Mouse (Mus musculus): ENCODE data around the gene Sema7a. TPM values are rescaled to one million over a fixed set of nuclear protein-coding genes. Genes with fewer than 3 reads are reported as not detected.

Gene Sema7a
- polyA plus RNA-seq, 1 experiment = 6.5 TPM

GRCm38 (mm10) chr9:57948333-57948931, 8.5 kb downstream of the Sema7a start:
- Histone ChIP-seq H3K27ac (ENCODE audit: insufficient read depth, low read length) (no peak overlapping the region), H3K4me1 (ENCODE audit: control insufficient read depth, insufficient read depth, low read length) (no peaks in the 10 kb centered on the region), H3K4me3 (ENCODE audit: insufficient read depth, low read length) (no peak overlapping the region)
- no peak for TF ChIP-seq CTCF (IDR thresholded peaks at IDR 0.05; ENCODE audit: borderline replicate concordance, insufficient read depth, low read length)
- TF ChIP-seq POLR2A (IDR thresholded peaks at IDR 0.05; ENCODE audit: low read depth, low read length) = no peak

- no peak overlapping the region for H3K27ac ChIP-seq (ENCODE audit: insufficient read depth, low read length)
- no peak overlapping the region for H3K4me3 ChIP-seq (ENCODE audit: insufficient read depth, low read length)
- TF ChIP-seq CTCF (IDR thresholded peaks at IDR 0.05; ENCODE audit: borderline replicate concordance, insufficient read depth, low read length) (no peak), POLR2A (IDR thresholded peaks at IDR 0.05; ENCODE audit: low read depth, low read length) (no peak)
- H3K4me1 ChIP-seq (ENCODE audit: control insufficient read depth, insufficient read depth, low read length) = no peaks in the 10 kb centered on the region
Measured at GRCm38 (mm10) chr9:57949102-57949704, 9.3 kb downstream of the Sema7a start.

- H3K4me3 ChIP-seq (ENCODE audit: insufficient read depth, low read length) = no peak overlapping the region
- H3K27ac ChIP-seq (ENCODE audit: insufficient read depth, low read length) = no peak overlapping the region
- TF ChIP-seq POLR2A (IDR thresholded peaks at IDR 0.05; ENCODE audit: low read depth, low read length) (no peak), CTCF (IDR thresholded peaks at IDR 0.05; ENCODE audit: borderline replicate concordance, insufficient read depth, low read length) (no peak)
- no peaks in the 10 kb centered on the region for H3K4me1 ChIP-seq (ENCODE audit: control insufficient read depth, insufficient read depth, low read length)
Measured at GRCm38 (mm10) chr9:57949879-57950278, 10.0 kb downstream of the Sema7a start.

- no peaks in the 10 kb centered on the region for H3K4me1 ChIP-seq (ENCODE audit: control insufficient read depth, insufficient read depth, low read length)
- no peak overlapping the region for H3K4me3 ChIP-seq (ENCODE audit: insufficient read depth, low read length)
- TF ChIP-seq CTCF (IDR thresholded peaks at IDR 0.05; ENCODE audit: borderline replicate concordance, insufficient read depth, low read length) (no peak), POLR2A (IDR thresholded peaks at IDR 0.05; ENCODE audit: low read depth, low read length) (no peak)
- no peak overlapping the region for H3K27ac ChIP-seq (ENCODE audit: insufficient read depth, low read length)
Measured at GRCm38 (mm10) chr9:57950519-57950918, 10.6 kb downstream of the Sema7a start.

GRCm38 (mm10) chr9:57951993-57952392, 12.1 kb downstream of the Sema7a start:
- Histone ChIP-seq H3K4me3 (ENCODE audit: insufficient read depth, low read length) (no peak overlapping the region), H3K4me1 (ENCODE audit: control insufficient read depth, insufficient read depth, low read length) (no peaks in the 10 kb centered on the region), H3K27ac (ENCODE audit: insufficient read depth, low read length) (no peak overlapping the region)
- no peak for TF ChIP-seq POLR2A (IDR thresholded peaks at IDR 0.05; ENCODE audit: low read depth, low read length)
- TF ChIP-seq CTCF (IDR thresholded peaks at IDR 0.05; ENCODE audit: borderline replicate concordance, insufficient read depth, low read length) = no peak

- no peak for TF ChIP-seq CTCF (IDR thresholded peaks at IDR 0.05; ENCODE audit: borderline replicate concordance, insufficient read depth, low read length)
- TF ChIP-seq POLR2A (IDR thresholded peaks at IDR 0.05; ENCODE audit: low read depth, low read length) = no peak
- H3K27ac ChIP-seq (ENCODE audit: insufficient read depth, low read length) = no peak overlapping the region
- no peaks in the 10 kb centered on the region for H3K4me1 ChIP-seq (ENCODE audit: control insufficient read depth, insufficient read depth, low read length)
- H3K4me3 ChIP-seq (ENCODE audit: insufficient read depth, low read length) = no peak overlapping the region
Measured at GRCm38 (mm10) chr9:57954962-57955744, 15.2 kb downstream of the Sema7a start.

GRCm38 (mm10) chr9:57955764-57956163, 15.9 kb downstream of the Sema7a start:
- no peak overlapping the region for H3K4me3 ChIP-seq (ENCODE audit: insufficient read depth, low read length)
- no peak overlapping the region for H3K27ac ChIP-seq (ENCODE audit: insufficient read depth, low read length)
- TF ChIP-seq POLR2A (IDR thresholded peaks at IDR 0.05; ENCODE audit: low read depth, low read length) (no peak), CTCF (IDR thresholded peaks at IDR 0.05; ENCODE audit: borderline replicate concordance, insufficient read depth, low read length) (no peak)
- H3K4me1 ChIP-seq (ENCODE audit: control insufficient read depth, insufficient read depth, low read length) = no peaks in the 10 kb centered on the region

GRCm38 (mm10) chr9:57956196-57956837, 16.4 kb downstream of the Sema7a start:
- Histone ChIP-seq H3K4me3 (ENCODE audit: insufficient read depth, low read length) (no peak overlapping the region), H3K4me1 (ENCODE audit: control insufficient read depth, insufficient read depth, low read length) (no peaks in the 10 kb centered on the region), H3K27ac (ENCODE audit: insufficient read depth, low read length) (no peak overlapping the region)
- TF ChIP-seq CTCF (IDR thresholded peaks at IDR 0.05; ENCODE audit: borderline replicate concordance, insufficient read depth, low read length) (no peak), POLR2A (IDR thresholded peaks at IDR 0.05; ENCODE audit: low read depth, low read length) (no peak)

GRCm38 (mm10) chr9:57956838-57957236, 16.9 kb downstream of the Sema7a start:
- Histone ChIP-seq H3K4me1 (ENCODE audit: control insufficient read depth, insufficient read depth, low read length) (no peaks in the 10 kb centered on the region), H3K27ac (ENCODE audit: insufficient read depth, low read length) (no peak overlapping the region), H3K4me3 (ENCODE audit: insufficient read depth, low read length) (no peak overlapping the region)
- no peak for TF ChIP-seq CTCF (IDR thresholded peaks at IDR 0.05; ENCODE audit: borderline replicate concordance, insufficient read depth, low read length)
- no peak for TF ChIP-seq POLR2A (IDR thresholded peaks at IDR 0.05; ENCODE audit: low read depth, low read length)

All from embryonic fibroblast, embryonic 13.5 days (primary cell).